Mouse (Mus musculus): ENCODE measurements around the gene Fgd1.

- TF ChIP-seq CTCF (IDR thresholded peaks at IDR 0.05; ENCODE audit: extremely low read depth, insufficient read length, insufficient replicate concordance, low read depth, low read length), result no peak
- TF ChIP-seq POLR2A (IDR thresholded peaks at IDR 0.05; ENCODE audit: low read depth, low read length), result no peak
Measured at GRCm38 (mm10) chrX:151046777-151047430, 954 bp downstream of the Fgd1 start.
